Mouse (Mus musculus) heart, postnatal 4 days (tissue): ENCODE measurements around the gene Myo1a. TPM values are rescaled to one million over a fixed set of nuclear protein-coding genes. Genes with fewer than 3 reads are reported as not detected.

Experiments used
- DNase-seq: peaks from one replicate; pipeline ENCODE4 v3.0.0; 2021
- total RNA-seq, 2 experiments: library from RNA; stranded (reverse); gene quantifications; 2 replicates each; pipeline ENCODE4 v1.2.3; 2021

The Myo1a gene
- total RNA-seq, 2 experiments from 2014 or later: 0.10 to 0.36 TPM

GRCm38 (mm10) chr10:127674794-127675522 lies 30.0 kb upstream of the Myo1a start:
- DNase-seq: peak; percentile 94

- no peak for DNase-seq
These were observed 29.0 kb upstream of the Myo1a start for GRCm38 (mm10) chr10:127675859-127676398.

GRCm38 (mm10) chr10:127676691-127677548 lies 28.1 kb upstream of the Myo1a start:
- DNase-seq: peak; percentile 93

GRCm38 (mm10) chr10:127677591-127678336 lies 27.2 kb upstream of the Myo1a start:
- DNase-seq: peak; percentile 80

- no peak for DNase-seq
These were observed 25.8 kb upstream of the Myo1a start for GRCm38 (mm10) chr10:127679208-127679607.

GRCm38 (mm10) chr10:127679881-127680280 lies 25.1 kb upstream of the Myo1a start:
- DNase-seq: no peak

GRCm38 (mm10) chr10:127682886-127683285 lies 22.1 kb upstream of the Myo1a start:
- no peak for DNase-seq

GRCm38 (mm10) chr10:127691053-127691452 lies 13.9 kb upstream of the Myo1a start:
- DNase-seq: no peak

- no peak for DNase-seq
These were observed 10.3 kb upstream of the Myo1a start for GRCm38 (mm10) chr10:127694636-127695035.

GRCm38 (mm10) chr10:127695775-127696174 lies 9.2 kb upstream of the Myo1a start:
- no peak for DNase-seq

GRCm38 (mm10) chr10:127698966-127699365 lies 6.0 kb upstream of the Myo1a start:
- no peak for DNase-seq

GRCm38 (mm10) chr10:127703299-127703698 lies 1.7 kb upstream of the Myo1a start:
- DNase-seq: no peak

- no peak for DNase-seq
These were observed 677 bp upstream of the Myo1a start for GRCm38 (mm10) chr10:127704293-127704692.

- DNase-seq: no peak
These were observed 813 bp downstream of the Myo1a start for GRCm38 (mm10) chr10:127705783-127706182.

GRCm38 (mm10) chr10:127707721-127708120 lies 2.8 kb downstream of the Myo1a start:
- peak; percentile 69 for DNase-seq

- no peak for DNase-seq
These were observed 3.9 kb downstream of the Myo1a start for GRCm38 (mm10) chr10:127708850-127709370.

- no peak for DNase-seq
These were observed 5.4 kb downstream of the Myo1a start for GRCm38 (mm10) chr10:127710331-127710730.

- no peak for DNase-seq
These were observed 7.8 kb downstream of the Myo1a start for GRCm38 (mm10) chr10:127712736-127713135.

- peak; percentile 21 for DNase-seq
These were observed 16.9 kb downstream of the Myo1a start for GRCm38 (mm10) chr10:127721671-127722418.

GRCm38 (mm10) chr10:127724178-127724577 lies 19.2 kb downstream of the Myo1a start, which contains the start of gene Tac2:
Tac2 (plus strand) TSS chr10:127724478.
- no peak for DNase-seq

- no peak for DNase-seq
These were observed 20.2 kb downstream of the Myo1a start for GRCm38 (mm10) chr10:127725136-127725535.
